Mouse (Mus musculus): ENCODE results near the gene Ngfr.

Ngfr gene

DNA sequence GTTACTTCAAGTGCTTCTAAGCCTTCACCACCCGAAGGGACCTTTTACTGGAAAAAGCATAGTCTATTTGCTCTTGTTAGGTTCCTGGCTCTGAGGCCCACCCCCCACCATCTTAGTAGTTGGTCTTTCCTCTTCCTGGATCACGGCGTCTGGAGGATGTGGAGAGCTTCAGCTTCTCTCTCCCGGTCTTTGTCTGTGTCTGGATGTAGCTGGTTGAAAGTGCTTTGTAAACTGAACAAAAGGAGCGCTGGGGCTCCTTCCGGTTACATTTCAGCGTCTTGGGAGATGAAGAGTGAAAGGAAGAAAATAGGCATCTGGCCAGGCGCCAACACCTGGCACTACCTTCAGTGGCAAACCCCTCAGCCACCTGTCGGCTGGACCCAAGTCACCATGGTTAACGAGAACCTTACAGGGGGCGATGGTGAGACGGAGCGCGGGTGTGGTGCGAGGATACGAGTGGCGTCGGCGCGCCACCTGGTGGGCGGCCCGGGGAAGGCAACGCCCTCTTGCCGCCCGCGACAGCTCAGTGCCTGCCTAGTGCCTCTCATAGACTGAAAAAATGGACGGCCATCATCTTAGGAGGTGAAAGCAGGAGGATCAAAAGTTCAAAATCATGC is 67.0 kb downstream of the Ngfr start:
- peak; percentile 88 for DNase-seq (ENCODE audit: extremely low spot score, low spot score)

DNA sequence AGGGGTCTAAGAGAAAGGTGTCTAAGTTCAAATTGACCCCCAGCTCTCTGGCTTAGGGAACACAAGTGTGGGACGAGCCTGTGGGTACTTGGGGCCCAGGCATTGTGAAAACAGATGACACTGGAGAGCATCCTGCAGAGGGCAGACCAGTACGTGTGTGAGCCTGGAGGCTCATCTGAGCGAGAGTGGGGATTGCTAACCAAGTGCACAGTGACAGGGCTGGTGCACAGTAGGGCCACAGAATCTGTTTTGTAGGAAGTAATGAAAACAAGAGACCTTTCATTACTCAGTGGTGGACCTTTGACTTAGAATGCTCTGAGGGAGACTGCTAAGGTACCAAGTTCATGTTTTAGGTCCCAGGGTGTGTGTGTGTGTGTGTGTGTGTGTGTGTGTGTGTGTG is 67.5 kb downstream of the Ngfr start:
- DNase-seq (ENCODE audit: extremely low spot score, low spot score) = no peak

DNA sequence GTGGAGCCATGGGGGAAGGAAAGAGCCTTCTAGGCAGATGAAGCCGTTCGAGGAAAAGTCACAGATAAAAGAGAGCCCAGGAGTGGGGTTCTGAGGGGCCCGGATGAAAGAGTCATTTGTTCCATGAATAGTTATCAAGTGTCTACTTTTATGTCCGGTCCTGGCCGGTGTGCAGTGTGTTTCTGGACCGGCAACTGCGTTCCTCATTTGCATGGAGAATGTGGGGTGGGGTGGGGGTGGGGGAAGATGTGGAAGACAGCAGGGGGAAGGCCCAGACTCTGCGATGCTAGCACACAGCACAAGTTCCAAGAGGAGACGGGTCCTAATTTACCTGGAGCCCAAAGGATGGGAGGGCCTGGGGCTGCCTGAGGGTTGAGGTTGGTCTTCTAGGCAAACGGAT is 68.2 kb downstream of the Ngfr start:
- DNase-seq (ENCODE audit: extremely low spot score, low spot score) = no peak

Data from neural tube, embryonic 10.5 days (tissue).